Mouse (Mus musculus): ENCODE results near the gene Galnt10.

DNA sequence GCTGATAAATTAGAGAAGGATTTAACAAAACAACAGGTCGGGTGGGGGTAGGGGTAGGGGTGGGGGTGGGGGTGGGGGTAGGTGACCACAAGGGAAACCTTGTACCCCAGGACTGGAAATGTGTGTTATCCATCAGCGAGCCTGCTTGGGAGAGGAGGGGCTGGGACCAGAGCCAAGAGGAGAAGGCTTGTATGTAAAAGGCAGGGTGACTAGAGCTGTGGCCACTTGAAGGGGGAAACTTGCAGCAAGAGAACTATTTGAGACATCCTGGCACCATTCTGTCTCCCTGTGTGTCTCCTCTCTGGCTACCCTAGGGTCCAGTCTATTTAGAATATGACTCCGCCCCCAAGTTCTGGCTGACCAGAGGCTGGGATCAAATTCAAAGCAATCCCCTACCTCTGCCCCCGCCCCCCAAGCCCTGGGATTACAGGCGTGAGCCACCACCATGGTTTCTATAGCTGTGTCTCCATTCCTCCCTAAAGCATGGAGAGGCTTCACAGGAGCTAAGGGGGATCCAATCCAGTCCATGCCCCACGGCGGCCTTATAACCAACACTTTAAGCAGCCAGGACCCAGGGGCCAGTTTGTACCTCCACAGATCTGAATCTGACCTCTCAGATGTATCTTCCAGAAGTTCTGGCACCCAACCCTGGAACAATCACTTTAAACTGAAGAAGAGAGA lies 13.3 kb upstream of the Galnt10 start:
- TF ChIP-seq CTCF (IDR thresholded peaks at IDR 0.05; ENCODE audit: extremely low read depth, insufficient read depth, insufficient read length, insufficient replicate concordance): no peak
- TF ChIP-seq POLR2A (IDR thresholded peaks at IDR 0.05; ENCODE audit: low read depth, low read length): no peak

Data from spleen, adult 2 months (tissue).